Mouse (Mus musculus) myocyte (in vitro differentiated cells): ENCODE measurements around the gene Fzr1. TPM values are rescaled to one million over a fixed set of nuclear protein-coding genes. Genes with fewer than 3 reads are reported as not detected.

Source experiments
- H3K27me3 ChIP-seq: one replicate; pipeline ENCODE4 v1.6.1; 2011; ENCODE audit not compliant: control insufficient read depth, insufficient read depth, insufficient read length
- H3K36me3 ChIP-seq: one replicate; pipeline ENCODE4 v1.6.1; 2011; ENCODE audit not compliant: control insufficient read depth, insufficient read depth
- H3K4me2 ChIP-seq: one replicate; pipeline ENCODE4 v1.6.1; 2011; ENCODE audit warnings: low read depth, control low read depth
- H3K4me3 ChIP-seq: one replicate; pipeline ENCODE4 v1.5.1; 2011; ENCODE audit warnings: mild to moderate bottlenecking, control low read depth, moderate library complexity
- H3K79me2 ChIP-seq: one replicate; pipeline ENCODE4 v1.6.1; 2011; ENCODE audit not compliant: control insufficient read depth, insufficient read depth
- H3ac ChIP-seq: one replicate; pipeline ENCODE4 v1.6.1; 2011; ENCODE audit not compliant: control insufficient read depth, insufficient read length
- CEBPB ChIP-seq: IDR thresholded peaks from 2 replicates; pipeline ENCODE4 v1.6.1; 2011; ENCODE audit warnings: mild to moderate bottlenecking, moderate library complexity; ENCODE audit not compliant: poor library complexity, insufficient read depth, severe bottlenecking
- E2F4 ChIP-seq: IDR thresholded peaks from one replicate; pipeline ENCODE4 v1.6.1; 2011; ENCODE audit warnings: mild to moderate bottlenecking, control low read depth, moderate library complexity; ENCODE audit not compliant: insufficient read depth
- MAX ChIP-seq: IDR thresholded peaks from one replicate; pipeline ENCODE4 v1.6.1; 2011; ENCODE audit warnings: low read depth, mild to moderate bottlenecking, control low read depth
- MYOD1 ChIP-seq, 3 experiments: IDR thresholded peaks; one replicate each; pipeline ENCODE4 v1.6.1; 2011; ENCODE audit warnings: control low read depth in 2 of 3, low read depth in 2 of 3, mild to moderate bottlenecking in 2 of 3, moderate library complexity in 1 of 3; ENCODE audit not compliant: insufficient read length in 2 of 3, control insufficient read depth in 1 of 3
- MYOG ChIP-seq, 3 experiments: IDR thresholded peaks; one replicate each; pipeline ENCODE4 v1.6.1; 2011; ENCODE audit warnings: control low read depth in 2 of 3, low read depth in 2 of 3, mild to moderate bottlenecking in 2 of 3; ENCODE audit not compliant: insufficient read length in 2 of 3, control insufficient read depth in 1 of 3, insufficient read depth in 1 of 3
- POLR2A ChIP-seq: IDR thresholded peaks from one replicate; pipeline ENCODE4 v1.6.1; 2011; ENCODE audit warnings: low read depth, mild to moderate bottlenecking, control low read depth, moderate library complexity; ENCODE audit not compliant: insufficient read length
- POLR2AphosphoS2 ChIP-seq: IDR thresholded peaks from one replicate; pipeline ENCODE4 v1.6.1; 2011; ENCODE audit warnings: low read depth, control low read depth; ENCODE audit not compliant: insufficient read length
- REST ChIP-seq: IDR thresholded peaks from one replicate; pipeline ENCODE4 v1.6.1; 2011; ENCODE audit warnings: mild to moderate bottlenecking, control low read depth, moderate library complexity; ENCODE audit not compliant: insufficient read depth, insufficient read length
- SRF ChIP-seq: IDR thresholded peaks from one replicate; pipeline ENCODE4 v1.6.1; 2011; ENCODE audit warnings: low read depth; ENCODE audit not compliant: control insufficient read depth, insufficient read length
- TCF12 ChIP-seq: IDR thresholded peaks from one replicate; pipeline ENCODE4 v1.6.1; 2011; ENCODE audit warnings: mild to moderate bottlenecking, control low read depth; ENCODE audit not compliant: poor library complexity, insufficient read depth, severe bottlenecking
- TCF3 ChIP-seq: IDR thresholded peaks from one replicate; pipeline ENCODE4 v1.6.1; 2011; ENCODE audit warnings: low read depth, control low read depth; ENCODE audit not compliant: insufficient read length
- USF1 ChIP-seq: IDR thresholded peaks from one replicate; pipeline ENCODE4 v1.6.1; 2011; ENCODE audit warnings: low read depth, mild to moderate bottlenecking, control low read depth, moderate library complexity
- polyA plus RNA-seq: library from polyadenylated mRNA; unstranded; fragments of >200 nt; fragmentation: generic; extraction: Trizol; gene quantifications from one replicate; pipeline ENCODE4 v1.2.1, GENCODE M21; 2012; ENCODE audit warnings: missing spikeins

Fzr1 gene
- polyA plus RNA-seq, 1 experiment = 42.0 TPM

- H3K79me2 ChIP-seq = peaks cover 63% of the 10 kb centered on the region
- no peak overlapping the region for H3K4me3 ChIP-seq
- H3K36me3 ChIP-seq = no peaks in the 10 kb centered on the region
- no peaks in the 10 kb centered on the region for H3K27me3 ChIP-seq
- no peak overlapping the region for H3ac ChIP-seq
- no peak for TF ChIP-seq POLR2A
- TF ChIP-seq TCF3 = no peak
- TF ChIP-seq E2F4 = no peak
- TF ChIP-seq MAX = no peak
- TF ChIP-seq CEBPB = no peak
- TF ChIP-seq MYOD1 (IDR thresholded peaks at IDR 0.05; ENCODE audit: control insufficient read depth in 1 of 3, insufficient read length in 2 of 3, low read depth in 2 of 3) = no peak
- TF ChIP-seq USF1 = no peak
- no peak for TF ChIP-seq MYOG (IDR thresholded peaks at IDR 0.05; ENCODE audit: control insufficient read depth in 1 of 3, insufficient read depth in 1 of 3, insufficient read length in 2 of 3, low read depth in 2 of 3)
- TF ChIP-seq SRF = no peak
- no peak for TF ChIP-seq POLR2AphosphoS2
- no peak for TF ChIP-seq REST
- no peak overlapping the region for H3K4me2 ChIP-seq
Measured at GRCm38 (mm10) chr10:81375322-81375721, 3.0 kb downstream of the Fzr1 start.

- no peaks in the 10 kb centered on the region for H3K27me3 ChIP-seq
- TF ChIP-seq POLR2A (peak; percentile 29), MYOG (IDR thresholded peaks at IDR 0.05; ENCODE audit: control insufficient read depth in 1 of 3, insufficient read depth in 1 of 3, insufficient read length in 2 of 3, low read depth in 2 of 3) (peak in 1 of 3 experiments; percentile 13), TCF12 (no peak), MAX (no peak), POLR2AphosphoS2 (peak; percentile 1), CEBPB (no peak)
- peaks cover 4% of the 10 kb centered on the region for H3K79me2 ChIP-seq
- H3K36me3 ChIP-seq = peaks cover 14% of the 10 kb centered on the region
- H3K4me3 ChIP-seq = no peak overlapping the region
- H3ac ChIP-seq = no peak overlapping the region
- H3K4me2 ChIP-seq = no peak overlapping the region
Measured at GRCm38 (mm10) chr10:81367207-81367495, 11.2 kb downstream of the Fzr1 start.

- no peak for TF ChIP-seq MYOD1 (IDR thresholded peaks at IDR 0.05; ENCODE audit: control insufficient read depth in 1 of 3, insufficient read length in 2 of 3, low read depth in 2 of 3)
- no peak for TF ChIP-seq MAX
- TF ChIP-seq POLR2AphosphoS2 = peak; percentile 80
- TF ChIP-seq REST = no peak
- TF ChIP-seq MYOG (IDR thresholded peaks at IDR 0.05; ENCODE audit: control insufficient read depth in 1 of 3, insufficient read depth in 1 of 3, insufficient read length in 2 of 3, low read depth in 2 of 3) = no peak
- no peak for TF ChIP-seq SRF
- no peak for TF ChIP-seq TCF3
- TF ChIP-seq USF1 = no peak
- peak; percentile 35 for TF ChIP-seq POLR2A
- TF ChIP-seq TCF12 = no peak
- TF ChIP-seq CEBPB = no peak
- TF ChIP-seq E2F4 = no peak
- H3K27me3 ChIP-seq = no peaks in the 10 kb centered on the region
- H3ac ChIP-seq = no peak overlapping the region
- H3K36me3 ChIP-seq = peaks cover 14% of the 10 kb centered on the region
- H3K4me2 ChIP-seq = no peak overlapping the region
- H3K4me3 ChIP-seq = no peak overlapping the region
- no peaks in the 10 kb centered on the region for H3K79me2 ChIP-seq
Measured at GRCm38 (mm10) chr10:81366477-81367206, 11.7 kb downstream of the Fzr1 start.

- no peak within 1 kb of the TSS for H3ac ChIP-seq
- H3K79me2 ChIP-seq = no peaks in the 10 kb centered on the region
- H3K4me3 ChIP-seq = no peak within 1 kb of the TSS
- TF ChIP-seq POLR2AphosphoS2 = peak; percentile 83
- TF ChIP-seq TCF12 = no peak
- no peak within 1 kb of the TSS for H3K4me2 ChIP-seq
- H3K27me3 ChIP-seq = no peaks in the 10 kb centered on the region
- peaks cover 14% of the 10 kb centered on the region for H3K36me3 ChIP-seq
Measured at GRCm38 (mm10) chr10:81365672-81366476, 12.4 kb downstream of the Fzr1 start, which contains the start of gene 4930404N11Rik. TSS of gene 4930404N11Rik (minus strand) at chr10:81365816.

- peaks cover 14% of the 10 kb centered on the region for H3K36me3 ChIP-seq
- no peak overlapping the region for H3K4me2 ChIP-seq
- H3K79me2 ChIP-seq = no peaks in the 10 kb centered on the region
- TF ChIP-seq SRF (no peak), POLR2AphosphoS2 (peak; percentile 84), POLR2A (peak; percentile 44)
- H3ac ChIP-seq = no peak overlapping the region
- no peak overlapping the region for H3K4me3 ChIP-seq
- H3K27me3 ChIP-seq = no peaks in the 10 kb centered on the region
Measured at GRCm38 (mm10) chr10:81365073-81365472, 13.2 kb downstream of the Fzr1 start.
